Mouse (Mus musculus): ENCODE data around the gene Gm45713.
"Not testable (repeated sequence)": the region's sequence is repeated elsewhere in the genome, so short reads cannot be mapped to it uniquely, and the experiment has no call there.

Gene Gm45713

GRCm38 (mm10) chr7:45121966-45122365, 14.1 kb downstream of the Gm45713 start:
- peak; percentile 12 for DNase-seq

GRCm38 (mm10) chr7:45121404-45121803, 14.6 kb downstream of the Gm45713 start:
- DNase-seq: peak; percentile 87

- peak; percentile 37 for DNase-seq
Observed at GRCm38 (mm10) chr7:45119780-45120709, 16.0 kb downstream of the Gm45713 start.

- no peak for DNase-seq
Observed at GRCm38 (mm10) chr7:45118336-45118735, 17.7 kb downstream of the Gm45713 start.

GRCm38 (mm10) chr7:45117566-45117965, 18.5 kb downstream of the Gm45713 start:
- no peak for DNase-seq

- no peak for DNase-seq
Observed at GRCm38 (mm10) chr7:45113476-45113875, 22.6 kb downstream of the Gm45713 start.

GRCm38 (mm10) chr7:45112529-45112928, 23.5 kb downstream of the Gm45713 start:
- DNase-seq: no peak

- no peak for DNase-seq
Observed at GRCm38 (mm10) chr7:45111940-45112339, 24.1 kb downstream of the Gm45713 start.

- not testable (repeated sequence) for DNase-seq
Observed at GRCm38 (mm10) chr7:45110089-45110488, 25.9 kb downstream of the Gm45713 start.

GRCm38 (mm10) chr7:45107052-45107645, 28.9 kb downstream of the Gm45713 start:
- no peak for DNase-seq

GRCm38 (mm10) chr7:45106441-45106840, 29.6 kb downstream of the Gm45713 start:
- no peak for DNase-seq

- no peak for DNase-seq
Observed at GRCm38 (mm10) chr7:45105491-45105890, 30.5 kb downstream of the Gm45713 start.

GRCm38 (mm10) chr7:45104941-45105340, 31.1 kb downstream of the Gm45713 start:
- no peak for DNase-seq

GRCm38 (mm10) chr7:45103652-45104180, 32.3 kb downstream of the Gm45713 start, which contains the start of gene Fcgrt:
Gene Fcgrt, minus strand, starts transcription at chr7:45103851.
- no peak for DNase-seq

- no peak for DNase-seq
Observed at GRCm38 (mm10) chr7:45102940-45103585, 33.0 kb downstream of the Gm45713 start.

GRCm38 (mm10) chr7:45102441-45102840, 33.6 kb downstream of the Gm45713 start:
- DNase-seq: no peak

- DNase-seq: no peak
Observed at GRCm38 (mm10) chr7:45100046-45100445, 36.0 kb downstream of the Gm45713 start.

- DNase-seq: no peak
Observed at GRCm38 (mm10) chr7:45098541-45099240, 37.3 kb downstream of the Gm45713 start.

- no peak for DNase-seq
Observed at GRCm38 (mm10) chr7:45097479-45097878, 38.6 kb downstream of the Gm45713 start.

- DNase-seq: not testable (repeated sequence)
Observed at GRCm38 (mm10) chr7:45095965-45096364, 40.1 kb downstream of the Gm45713 start.

GRCm38 (mm10) chr7:45095367-45095766, 40.7 kb downstream of the Gm45713 start:
- DNase-seq: no peak

GRCm38 (mm10) chr7:45094121-45094520, 41.9 kb downstream of the Gm45713 start:
- no peak for DNase-seq

- DNase-seq: no peak
Observed at GRCm38 (mm10) chr7:45093516-45093905, 42.5 kb downstream of the Gm45713 start.
